Mouse (Mus musculus) C2C12 (cell line): ENCODE data around the gene Fat2.

Source experiments
- CTCF ChIP-seq: IDR thresholded peaks from one replicate; pipeline ENCODE4 v1.5.1; 2011; ENCODE audit not compliant: control insufficient read depth, insufficient read depth, insufficient read length
- MAX ChIP-seq: IDR thresholded peaks from one replicate; pipeline ENCODE4 v1.6.1; 2011; ENCODE audit warnings: mild to moderate bottlenecking, control low read depth

GRCm38 (mm10) chr11:55369093-55369471 is 32.7 kb upstream of the Fat2 start:
- TF ChIP-seq CTCF (no peak), MAX (no peak)
